Mouse (Mus musculus) heart, embryonic 14.5 days (tissue): Measurements from ENCODE around the gene Cabp1. TPM values are rescaled to one million over a fixed set of nuclear protein-coding genes. Genes with fewer than 3 reads are reported as not detected.

Experiments
- polyA plus RNA-seq: library from polyadenylated mRNA; unstranded; fragments of >200 nt; fragmentation: Nextera tagmentation; extraction: Ambion mirVana; gene quantifications from 2 replicates; pipeline ENCODE4 v1.2.1, GENCODE M21; 2014

The Cabp1 gene
- polyA plus RNA-seq, 1 experiment from 2014 or later, result 0.77 TPM

Other genes with a start within 250 kb of the Cabp1 start
- gene Hnf1a, start 223.3 kb downstream of the Cabp1 start, polyA plus RNA-seq, result not detected in 2 replicates
- 35.1 and 39.9 TPM in 2 replicates for gene Sppl3, start 183.2 kb downstream of the Cabp1 start, polyA plus RNA-seq
- gene Gm10401, start 96.1 kb downstream of the Cabp1 start, polyA plus RNA-seq, result 20.6 and 31.5 TPM in 2 replicates
- gene Acads, start 75.0 kb downstream of the Cabp1 start, polyA plus RNA-seq, result 58.9 and 89.5 TPM in 2 replicates
- 17.5 and 20.5 TPM in 2 replicates for gene Unc119b, start 59.4 kb downstream of the Cabp1 start, polyA plus RNA-seq
- gene Mlec, start 36.2 kb downstream of the Cabp1 start, polyA plus RNA-seq, result 53.6 and 57.8 TPM in 2 replicates
- gene Pop5, start 41.5 kb upstream of the Cabp1 start, polyA plus RNA-seq, result 62.8 and 66.7 TPM in 2 replicates
- gene Rnf10, start 78.5 kb upstream of the Cabp1 start, polyA plus RNA-seq, result 77.1 and 83.9 TPM in 2 replicates
- gene Coq5, start 85.3 kb upstream of the Cabp1 start, polyA plus RNA-seq, result 75.1 and 82.1 TPM in 2 replicates
- 1,218 and 1,301 TPM in 2 replicates for gene Dynll1, start 106.6 kb upstream of the Cabp1 start, polyA plus RNA-seq
- 95.0 and 104 TPM in 2 replicates for gene Srsf9, start 132.8 kb upstream of the Cabp1 start, polyA plus RNA-seq
- gene Gatc, start 146.8 kb upstream of the Cabp1 start, polyA plus RNA-seq, result 28.3 and 29.1 TPM in 2 replicates
- 42.9 and 47.6 TPM in 2 replicates for gene Triap1, start 146.8 kb upstream of the Cabp1 start, polyA plus RNA-seq
- gene Cox6a1, start 154.6 kb upstream of the Cabp1 start, polyA plus RNA-seq, result 1,685 and 1,706 TPM in 2 replicates
- 2.7 and 3.3 TPM in 2 replicates for gene Msi1, start 235.2 kb upstream of the Cabp1 start, polyA plus RNA-seq